Mouse (Mus musculus): Measurements from ENCODE around the gene Il15. TPM values are rescaled to one million over a fixed set of nuclear protein-coding genes. Genes with fewer than 3 reads are reported as not detected.

Il15 gene
- polyA plus RNA-seq, 1 experiment, result 1.7 TPM

GRCm38 (mm10) chr8:82404068-82404467 lies 1.0 kb upstream of the Il15 start:
- TF ChIP-seq POLR2A (IDR thresholded peaks at IDR 0.05; ENCODE audit: insufficient read depth, low read length) (no peak), CTCF (IDR thresholded peaks at IDR 0.05; ENCODE audit: low read depth, low read length) (no peak), EP300 (IDR thresholded peaks at IDR 0.05; ENCODE audit: insufficient read depth, low read depth, low read length) (no peak)
- Histone ChIP-seq H3K4me1 (ENCODE audit: control insufficient read depth, insufficient read depth, low read length) (no peaks in the 10 kb centered on the region), H3K36me3 (ENCODE audit: control insufficient read depth, insufficient read depth, low read length, poor library complexity, severe bottlenecking) (no peaks in the 10 kb centered on the region), H3K27me3 (ENCODE audit: control insufficient read depth, insufficient read depth, low read length, poor library complexity, severe bottlenecking) (no peaks in the 10 kb centered on the region; the same call in 1 of the 2 replicates), H3K9me3 (replicated peaks; ENCODE audit: control insufficient read depth, insufficient read depth, low read length, poor library complexity, severe bottlenecking) (no peaks in the 10 kb centered on the region), H3K9ac (ENCODE audit: low read depth, poor library complexity, severe bottlenecking) (no peak overlapping the region), H3K27ac (ENCODE audit: insufficient read depth, low read length) (no peak overlapping the region), H3K4me3 (ENCODE audit: low read depth, low read length) (no peak overlapping the region)

GRCm38 (mm10) chr8:82402261-82402685 lies 749 bp downstream of the Il15 start:
- Histone ChIP-seq H3K9ac (ENCODE audit: low read depth, poor library complexity, severe bottlenecking) (peak overlapping the region; percentile 8; the same call in 1 of the 2 replicates), H3K27me3 (ENCODE audit: control insufficient read depth, insufficient read depth, low read length, poor library complexity, severe bottlenecking) (no peaks in the 10 kb centered on the region; the same call in 1 of the 2 replicates), H3K36me3 (ENCODE audit: control insufficient read depth, insufficient read depth, low read length, poor library complexity, severe bottlenecking) (no peaks in the 10 kb centered on the region), H3K9me3 (replicated peaks; ENCODE audit: control insufficient read depth, insufficient read depth, low read length, poor library complexity, severe bottlenecking) (no peaks in the 10 kb centered on the region), H3K4me1 (ENCODE audit: control insufficient read depth, insufficient read depth, low read length) (no peaks in the 10 kb centered on the region), H3K4me3 (ENCODE audit: low read depth, low read length) (peak overlapping the region; percentile 61), H3K27ac (ENCODE audit: insufficient read depth, low read length) (peak overlapping the region; percentile 43; the same call in 1 of the 2 replicates)
- TF ChIP-seq CTCF (IDR thresholded peaks at IDR 0.05; ENCODE audit: low read depth, low read length) (no peak), EP300 (IDR thresholded peaks at IDR 0.05; ENCODE audit: insufficient read depth, low read depth, low read length) (no peak), POLR2A (IDR thresholded peaks at IDR 0.05; ENCODE audit: insufficient read depth, low read length) (no peak)

GRCm38 (mm10) chr8:82401490-82401889 lies 1.5 kb downstream of the Il15 start:
- H3K36me3 ChIP-seq (ENCODE audit: control insufficient read depth, insufficient read depth, low read length, poor library complexity, severe bottlenecking), result no peaks in the 10 kb centered on the region
- TF ChIP-seq CTCF (IDR thresholded peaks at IDR 0.05; ENCODE audit: low read depth, low read length) (no peak), POLR2A (IDR thresholded peaks at IDR 0.05; ENCODE audit: insufficient read depth, low read length) (no peak), EP300 (IDR thresholded peaks at IDR 0.05; ENCODE audit: insufficient read depth, low read depth, low read length) (no peak)
- no peak overlapping the region for H3K27ac ChIP-seq (ENCODE audit: insufficient read depth, low read length)
- H3K4me1 ChIP-seq (ENCODE audit: control insufficient read depth, insufficient read depth, low read length), result no peaks in the 10 kb centered on the region
- no peaks in the 10 kb centered on the region for H3K27me3 ChIP-seq (ENCODE audit: control insufficient read depth, insufficient read depth, low read length, poor library complexity, severe bottlenecking)
- H3K9ac ChIP-seq (ENCODE audit: low read depth, poor library complexity, severe bottlenecking), result no peak overlapping the region
- H3K4me3 ChIP-seq (ENCODE audit: low read depth, low read length), result no peak overlapping the region
- no peaks in the 10 kb centered on the region for H3K9me3 ChIP-seq (replicated peaks; ENCODE audit: control insufficient read depth, insufficient read depth, low read length, poor library complexity, severe bottlenecking)

GRCm38 (mm10) chr8:82401059-82401458 lies 2.0 kb downstream of the Il15 start:
- TF ChIP-seq EP300 (IDR thresholded peaks at IDR 0.05; ENCODE audit: insufficient read depth, low read depth, low read length) (no peak), POLR2A (IDR thresholded peaks at IDR 0.05; ENCODE audit: insufficient read depth, low read length) (no peak), CTCF (IDR thresholded peaks at IDR 0.05; ENCODE audit: low read depth, low read length) (no peak)
- H3K9ac ChIP-seq (ENCODE audit: low read depth, poor library complexity, severe bottlenecking), result no peak overlapping the region
- no peak overlapping the region for H3K4me3 ChIP-seq (ENCODE audit: low read depth, low read length)
- H3K27ac ChIP-seq (ENCODE audit: insufficient read depth, low read length), result no peak overlapping the region
- H3K36me3 ChIP-seq (ENCODE audit: control insufficient read depth, insufficient read depth, low read length, poor library complexity, severe bottlenecking), result no peaks in the 10 kb centered on the region
- no peaks in the 10 kb centered on the region for H3K27me3 ChIP-seq (ENCODE audit: control insufficient read depth, insufficient read depth, low read length, poor library complexity, severe bottlenecking)
- H3K9me3 ChIP-seq (replicated peaks; ENCODE audit: control insufficient read depth, insufficient read depth, low read length, poor library complexity, severe bottlenecking), result no peaks in the 10 kb centered on the region
- H3K4me1 ChIP-seq (ENCODE audit: control insufficient read depth, insufficient read depth, low read length), result no peaks in the 10 kb centered on the region

DNA sequence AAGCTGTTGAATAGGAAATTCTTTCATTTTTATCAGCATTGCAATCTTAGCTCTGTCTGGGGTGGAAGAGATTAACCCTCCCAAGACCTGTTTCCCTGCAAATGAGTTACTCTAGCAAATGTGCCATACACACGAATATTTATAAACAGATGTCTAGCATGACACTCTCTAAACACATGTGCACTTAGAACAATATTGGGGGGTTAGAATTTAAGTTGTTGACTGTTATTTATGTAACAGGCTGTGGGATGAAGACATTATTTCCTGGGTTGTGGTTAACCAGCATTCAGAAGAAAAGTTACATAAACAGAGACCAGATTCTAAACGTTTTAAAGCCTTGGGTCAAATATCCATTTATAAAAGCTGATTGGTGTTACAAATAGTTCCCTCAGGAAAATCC lies 2.6 kb downstream of the Il15 start:
- no peaks in the 10 kb centered on the region for H3K4me1 ChIP-seq (ENCODE audit: control insufficient read depth, insufficient read depth, low read length)
- H3K27ac ChIP-seq (ENCODE audit: insufficient read depth, low read length), result no peak overlapping the region
- no peak overlapping the region for H3K9ac ChIP-seq (ENCODE audit: low read depth, poor library complexity, severe bottlenecking)
- TF ChIP-seq EP300 (IDR thresholded peaks at IDR 0.05; ENCODE audit: insufficient read depth, low read depth, low read length), result no peak
- TF ChIP-seq CTCF (IDR thresholded peaks at IDR 0.05; ENCODE audit: low read depth, low read length), result no peak
- TF ChIP-seq POLR2A (IDR thresholded peaks at IDR 0.05; ENCODE audit: insufficient read depth, low read length), result no peak
- H3K36me3 ChIP-seq (ENCODE audit: control insufficient read depth, insufficient read depth, low read length, poor library complexity, severe bottlenecking), result no peaks in the 10 kb centered on the region
- H3K27me3 ChIP-seq (ENCODE audit: control insufficient read depth, insufficient read depth, low read length, poor library complexity, severe bottlenecking), result no peaks in the 10 kb centered on the region
- no peaks in the 10 kb centered on the region for H3K9me3 ChIP-seq (replicated peaks; ENCODE audit: control insufficient read depth, insufficient read depth, low read length, poor library complexity, severe bottlenecking)
- no peak overlapping the region for H3K4me3 ChIP-seq (ENCODE audit: low read depth, low read length)

GRCm38 (mm10) chr8:82398546-82398945 lies 4.5 kb downstream of the Il15 start:
- H3K4me3 ChIP-seq (ENCODE audit: low read depth, low read length), result no peak overlapping the region
- no peak for TF ChIP-seq EP300 (IDR thresholded peaks at IDR 0.05; ENCODE audit: insufficient read depth, low read depth, low read length)
- no peak overlapping the region for H3K9ac ChIP-seq (ENCODE audit: low read depth, poor library complexity, severe bottlenecking)

More at GRCm38 (mm10) chr8:82398546-82398945, 4.5 kb downstream of the Il15 start:
- Histone ChIP-seq H3K27ac (ENCODE audit: insufficient read depth, low read length) (no peak overlapping the region), H3K4me1 (ENCODE audit: control insufficient read depth, insufficient read depth, low read length) (no peaks in the 10 kb centered on the region), H3K9me3 (replicated peaks; ENCODE audit: control insufficient read depth, insufficient read depth, low read length, poor library complexity, severe bottlenecking) (no peaks in the 10 kb centered on the region; the same call in 1 of the 2 replicates), H3K36me3 (ENCODE audit: control insufficient read depth, insufficient read depth, low read length, poor library complexity, severe bottlenecking) (no peaks in the 10 kb centered on the region), H3K27me3 (ENCODE audit: control insufficient read depth, insufficient read depth, low read length, poor library complexity, severe bottlenecking) (no peaks in the 10 kb centered on the region)
